In genomic region chr4:150136693-150137092, GRCm38 (mm10) we compare ENCODE assay signal across 1 mouse cellular context.
TF ChIP-seq lines count a peak whose summit lies in the region.

No protein-coding gene starts in this region.

TF ChIP-seq in CH12.LX, 34 proteins besides CTCF, POLR2A, EP300 and RAD21 (continued from another document):
- TF ChIP-seq MAX (IDR thresholded peaks at IDR 0.05; ENCODE audit: low read length) (peak; percentile 33; the same call in 1 of the 2 replicates), MAZ (IDR thresholded peaks at IDR 0.05; ENCODE audit: low read depth, low read length) (no peak), E2F4 (IDR thresholded peaks at IDR 0.05; ENCODE audit: insufficient replicate concordance, low read depth, low read length) (no peak), SMC3 (IDR thresholded peaks at IDR 0.05; ENCODE audit: low read depth, low read length) (peak; percentile 91), ZNF384 (IDR thresholded peaks at IDR 0.05; ENCODE audit: low read depth, low read length) (peak; percentile 22; the same call in 1 of the 2 replicates), ZC3H11A (IDR thresholded peaks at IDR 0.05; ENCODE audit: low read depth, low read length) (no peak; the same call in 1 of the 2 replicates), BHLHE40 (IDR thresholded peaks at IDR 0.05; ENCODE audit: low read depth, low read length) (no peak; the same call in 1 of the 2 replicates), JUND (conservative IDR thresholded peaks at IDR 0.05; ENCODE audit: low read depth, low read length) (no peak), MXI1 (IDR thresholded peaks at IDR 0.05; ENCODE audit: low read depth, low read length) (no peak), KAT2A (IDR thresholded peaks at IDR 0.05; ENCODE audit: insufficient replicate concordance, low read length) (no peak), ZMIZ1 (IDR thresholded peaks at IDR 0.05; ENCODE audit: low read depth, low read length) (no peak), MEF2A (IDR thresholded peaks at IDR 0.05; ENCODE audit: borderline replicate concordance, low read depth, low read length) (peak; percentile 39; the same call in 1 of the 2 replicates), TBP (conservative IDR thresholded peaks at IDR 0.05; ENCODE audit: low read depth, low read length) (no peak), MYC (IDR thresholded peaks at IDR 0.05; ENCODE audit: low read depth, low read length) (no peak), CHD2 (IDR thresholded peaks at IDR 0.05; ENCODE audit: low read length) (no peak), HCFC1 (IDR thresholded peaks at IDR 0.05; ENCODE audit: low read depth, low read length) (no peak), NELFE (IDR thresholded peaks at IDR 0.05; ENCODE audit: low read depth, low read length) (no peak), JUN (IDR thresholded peaks at IDR 0.05; ENCODE audit: insufficient read depth, low read depth, low read length) (no peak), USF2 (conservative IDR thresholded peaks at IDR 0.05; ENCODE audit: low read depth, low read length) (no peak), ETS1 (conservative IDR thresholded peaks at IDR 0.05; ENCODE audit: low read depth, low read length) (no peak), ZKSCAN1 (IDR thresholded peaks at IDR 0.05; ENCODE audit: borderline replicate concordance, low read depth, low read length) (no peak), GABPA (IDR thresholded peaks at IDR 0.05; ENCODE audit: insufficient replicate concordance, low read depth, low read length) (no peak)
TF ChIP-seq in CH12.LX: peak in this region for 5.
